Mouse (Mus musculus) kidney, adult 2 months (tissue): Measurements from ENCODE around the gene Fkbp6. TPM values are rescaled to one million over a fixed set of nuclear protein-coding genes. Genes with fewer than 3 reads are reported as not detected.

ENCODE experiments used
- DNase-seq: peaks from one replicate; pipeline ENCODE4 v3.0.0; 2021
- H3K27ac ChIP-seq: fragments of 200-500 bp; 2 replicates; pipeline ENCODE4 v1.5.1; 2012; ENCODE audit warnings: low read depth, low read length, control low read depth, inconsistent platforms; ENCODE audit not compliant: insufficient read depth
- H3K27me3 ChIP-seq: fragments of 200-500 bp; replicated peaks from 2 replicates; pipeline ENCODE4 v1.6.1; 2012; ENCODE audit warnings: mild to moderate bottlenecking, moderate library complexity, low read length, inconsistent platforms; ENCODE audit not compliant: control insufficient read depth, insufficient read depth
- H3K36me3 ChIP-seq: fragments of 200-500 bp; 2 replicates; pipeline ENCODE4 v1.6.1; 2012; ENCODE audit warnings: mild to moderate bottlenecking, moderate library complexity, low read length, inconsistent platforms; ENCODE audit not compliant: control insufficient read depth, insufficient read depth
- H3K4me1 ChIP-seq: fragments of 200-500 bp; 2 replicates; pipeline ENCODE4 v1.6.1; 2011; ENCODE audit warnings: low read length; ENCODE audit not compliant: control insufficient read depth, insufficient read depth
- H3K4me3 ChIP-seq: fragments of 200-500 bp; 2 replicates; pipeline ENCODE4 v1.5.1; 2011; ENCODE audit warnings: mild to moderate bottlenecking, low read depth, low read length, control low read depth; ENCODE audit not compliant: insufficient read depth
- CTCF ChIP-seq: fragments of 200-500 bp; conservative IDR thresholded peaks from 2 replicates; pipeline ENCODE4 v1.5.1; 2011; ENCODE audit warnings: low read depth, mild to moderate bottlenecking, control low read depth, low read length, moderate library complexity, mixed read lengths; ENCODE audit not compliant: insufficient read depth, insufficient read length
- POLR2A ChIP-seq: fragments of 200-500 bp; IDR thresholded peaks from one replicate; pipeline ENCODE4 v1.6.1; 2011; ENCODE audit warnings: low read depth, low read length, control low read depth
- WGBS: fragments of 180-500 bp; shearing (Covaris S2); methylation state at CpG from one replicate; pipeline ENCODE4 v1.1.7; 2018; 5-methylcytosine and 5-hydroxymethylcytosine counted together
- polyA plus RNA-seq: library from polyadenylated mRNA; depleted of rRNA; stranded (reverse); fragments of >200 nt; gene quantifications from 2 replicates; pipeline ENCODE4 v1.2.3, GENCODE M21; 2012

Gene Fkbp6
- polyA plus RNA-seq, 1 experiment = 0.08 TPM

DNA sequence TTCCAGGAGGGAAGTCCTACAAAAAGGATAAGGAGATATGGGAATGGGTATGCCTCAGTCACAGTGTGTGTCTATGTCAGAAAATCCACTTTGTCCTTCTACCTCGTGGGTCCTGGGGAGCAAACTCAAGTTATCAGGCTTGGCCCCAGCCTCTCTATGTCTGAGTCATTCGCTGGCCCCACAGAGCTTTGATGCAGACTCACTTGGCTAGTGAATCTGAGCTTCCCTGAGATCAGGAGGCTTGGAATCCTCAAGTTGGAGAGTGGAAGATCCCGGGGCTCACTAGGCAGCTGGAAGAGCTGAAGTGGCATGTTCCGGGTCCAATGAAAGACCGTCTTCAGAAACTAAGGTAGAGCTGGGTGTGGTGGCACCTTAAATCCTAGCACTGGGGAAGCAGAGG lies 19.6 kb downstream of the Fkbp6 start:
- Histone ChIP-seq H3K4me1 (no peaks in the 10 kb centered on the region), H3K36me3 (no peaks in the 10 kb centered on the region), H3K4me3 (no peak overlapping the region), H3K27me3 (no peaks in the 10 kb centered on the region), H3K27ac (no peak overlapping the region)
- no peak for DNase-seq
- WGBS = 94% methylated on average over 5 of the region's 5 CpGs
- TF ChIP-seq POLR2A = no peak
- TF ChIP-seq CTCF = no peak

DNA sequence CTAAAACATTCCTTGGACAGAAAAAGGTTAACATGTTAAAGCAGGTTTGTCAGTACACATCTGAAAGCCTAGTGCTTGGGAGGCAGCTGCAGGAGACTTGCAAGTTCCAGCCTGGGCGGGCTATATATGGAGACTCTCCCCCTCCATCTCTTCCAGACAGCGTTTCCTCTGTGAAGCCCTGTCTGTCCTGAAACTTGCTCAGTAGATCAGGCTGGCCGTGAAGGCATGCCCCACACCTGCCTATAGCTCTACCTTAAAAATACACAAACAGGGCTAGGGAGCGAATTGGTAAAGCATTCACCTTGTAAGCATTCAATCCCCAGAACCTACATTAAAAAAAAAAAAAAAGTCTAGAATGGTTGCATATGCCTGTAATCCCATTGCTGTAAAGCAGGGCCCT lies 20.4 kb downstream of the Fkbp6 start:
- Histone ChIP-seq H3K36me3 (no peaks in the 10 kb centered on the region), H3K4me1 (no peaks in the 10 kb centered on the region), H3K27me3 (no peaks in the 10 kb centered on the region), H3K27ac (no peak overlapping the region), H3K4me3 (no peak overlapping the region)
- no peak for TF ChIP-seq POLR2A
- DNase-seq = no peak
- WGBS = 84% methylated on average over 4 of the region's 4 CpGs

GRCm38 (mm10) chr5:135326121-135326659 lies 23.7 kb downstream of the Fkbp6 start:
- Histone ChIP-seq H3K27me3 (no peaks in the 10 kb centered on the region), H3K4me1 (no peaks in the 10 kb centered on the region), H3K36me3 (no peaks in the 10 kb centered on the region), H3K27ac (no peak overlapping the region), H3K4me3 (no peak overlapping the region)
- DNase-seq = no peak
- WGBS = 48% methylated on average over 3 of the region's 3 CpGs
- TF ChIP-seq CTCF = no peak
- no peak for TF ChIP-seq POLR2A

DNA sequence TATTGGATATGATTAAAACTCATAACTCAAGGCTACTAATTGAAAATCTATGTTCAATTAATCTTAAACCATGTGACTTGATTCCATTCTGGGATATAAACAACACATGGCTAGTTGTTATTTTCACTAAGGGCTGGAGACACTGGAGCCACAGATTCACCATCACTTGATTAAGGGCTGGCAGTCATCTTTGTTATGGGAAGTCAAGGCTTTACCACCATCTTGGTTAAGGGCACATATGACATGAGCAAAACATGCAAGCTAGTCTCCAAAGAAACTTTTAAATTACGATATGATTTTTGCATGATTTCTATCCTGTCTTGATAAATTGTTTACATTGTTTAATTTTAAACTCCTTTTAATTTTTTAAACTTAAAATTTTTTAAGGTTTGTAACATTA lies 27.6 kb downstream of the Fkbp6 start:
- WGBS = 93% methylated on average over 1 of the region's 1 CpGs
- Histone ChIP-seq H3K4me3 (no peak overlapping the region), H3K27ac (no peak overlapping the region), H3K27me3 (no peaks in the 10 kb centered on the region), H3K4me1 (no peaks in the 10 kb centered on the region), H3K36me3 (no peaks in the 10 kb centered on the region)
- DNase-seq = no peak
- TF ChIP-seq POLR2A = no peak
- no peak for TF ChIP-seq CTCF

DNA sequence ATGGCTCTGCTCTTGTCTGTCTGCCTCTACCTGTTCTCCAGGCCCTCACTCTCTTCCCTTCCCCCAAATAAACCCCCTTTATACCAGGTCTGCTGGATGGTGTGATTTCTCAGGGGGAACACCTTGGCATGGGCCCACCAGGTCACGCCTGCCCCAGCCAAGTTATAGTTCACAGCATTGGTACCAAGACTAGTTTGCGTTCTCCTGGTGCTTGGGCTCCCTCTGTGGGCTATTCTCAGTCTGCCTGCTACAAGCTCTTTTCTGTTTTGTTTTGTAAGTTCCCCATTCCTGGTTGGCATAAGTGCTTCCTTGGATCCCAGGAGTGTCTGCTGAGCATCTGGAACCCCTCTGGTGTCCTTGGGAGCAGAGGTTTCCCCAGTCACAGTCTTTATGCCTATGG lies 30.0 kb downstream of the Fkbp6 start:
- H3K27me3 ChIP-seq = no peaks in the 10 kb centered on the region
- TF ChIP-seq CTCF (0 out of 2 replicates have a peak, but pooled peaks have one; percentile 26), POLR2A (no peak)
- no peaks in the 10 kb centered on the region for H3K4me1 ChIP-seq
- H3K4me3 ChIP-seq = no peak overlapping the region
- peak; percentile 13 for DNase-seq
- no peaks in the 10 kb centered on the region for H3K36me3 ChIP-seq
- H3K27ac ChIP-seq = no peak overlapping the region
- WGBS = 62% methylated on average over 2 of the region's 2 CpGs

- no peaks in the 10 kb centered on the region for H3K4me1 ChIP-seq
- H3K27ac ChIP-seq = no peak overlapping the region
- TF ChIP-seq POLR2A = no peak
- no peak for TF ChIP-seq CTCF
- H3K4me3 ChIP-seq = no peak overlapping the region
- H3K27me3 ChIP-seq = no peaks in the 10 kb centered on the region
- DNase-seq = no peak
- WGBS = 83% methylated on average over 3 of the region's 3 CpGs
- H3K36me3 ChIP-seq = no peaks in the 10 kb centered on the region
These were observed 33.7 kb downstream of the Fkbp6 start for GRCm38 (mm10) chr5:135316177-135316576.

- no peak overlapping the region for H3K4me3 ChIP-seq
These were observed 43.4 kb downstream of the Fkbp6 start for GRCm38 (mm10) chr5:135306321-135306965.

More at GRCm38 (mm10) chr5:135306321-135306965, 43.4 kb downstream of the Fkbp6 start:
- H3K27ac ChIP-seq = no peak overlapping the region
- 42% methylated on average over 10 of the region's 10 CpGs for WGBS
- no peaks in the 10 kb centered on the region for H3K27me3 ChIP-seq
- no peak for TF ChIP-seq CTCF
- TF ChIP-seq POLR2A = no peak
- H3K4me1 ChIP-seq = no peaks in the 10 kb centered on the region
- DNase-seq = no peak
- H3K36me3 ChIP-seq = no peaks in the 10 kb centered on the region
